Mouse (Mus musculus) right cerebral cortex, adult 2 months (tissue): ENCODE data around the gene Pik3ap1.

Source experiments
- DNase-seq, 2 experiments: peaks; one replicate each; pipeline ENCODE4 v3.0.0; 2021 to 2022; ENCODE audit warnings: low spot score in 2 of 2

The Pik3ap1 gene

DNA sequence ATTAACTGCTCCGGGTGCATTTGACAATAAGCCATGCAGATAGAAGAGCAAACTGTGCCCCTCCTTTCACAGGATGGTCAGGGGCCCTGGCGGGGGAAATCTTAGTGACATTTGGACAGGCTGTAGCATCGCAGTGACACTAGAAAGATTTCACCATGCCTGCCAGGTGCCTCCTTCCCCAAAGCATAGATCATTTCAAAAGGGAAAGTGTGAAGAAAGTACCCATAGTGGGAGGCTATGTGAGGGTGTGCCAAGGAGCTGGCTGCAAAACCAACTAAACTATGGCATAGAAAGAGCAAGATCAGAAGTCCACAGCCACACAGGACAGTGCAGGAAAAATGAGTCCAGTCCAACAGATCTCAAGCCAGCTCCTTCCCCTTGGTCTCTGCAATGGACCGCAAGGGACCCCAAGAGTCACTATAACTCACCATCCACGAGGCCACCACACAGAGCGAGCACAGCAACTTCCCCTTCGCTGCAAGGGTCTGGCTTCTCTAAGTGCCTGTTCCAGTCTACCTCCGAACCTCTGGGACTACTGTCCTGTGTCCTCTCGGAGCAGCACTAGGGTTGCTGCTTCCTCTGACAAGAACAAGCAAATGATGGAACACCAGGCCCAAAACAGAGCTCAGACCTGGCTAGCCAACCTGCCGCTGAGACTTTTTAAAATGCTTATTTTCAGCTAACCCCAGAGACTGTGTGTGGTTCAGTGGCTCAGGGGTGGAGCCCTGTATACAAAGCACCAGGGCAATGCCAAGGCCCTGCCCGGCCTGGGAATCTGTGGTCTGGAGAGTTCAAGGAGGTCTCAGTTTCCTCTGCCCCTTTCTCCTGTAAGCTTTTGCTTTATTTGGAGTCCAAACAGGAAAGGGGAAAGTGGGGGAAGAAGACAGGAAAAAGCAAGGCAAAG lies 15.1 kb downstream of the Pik3ap1 start:
- DNase-seq = no peak

DNA sequence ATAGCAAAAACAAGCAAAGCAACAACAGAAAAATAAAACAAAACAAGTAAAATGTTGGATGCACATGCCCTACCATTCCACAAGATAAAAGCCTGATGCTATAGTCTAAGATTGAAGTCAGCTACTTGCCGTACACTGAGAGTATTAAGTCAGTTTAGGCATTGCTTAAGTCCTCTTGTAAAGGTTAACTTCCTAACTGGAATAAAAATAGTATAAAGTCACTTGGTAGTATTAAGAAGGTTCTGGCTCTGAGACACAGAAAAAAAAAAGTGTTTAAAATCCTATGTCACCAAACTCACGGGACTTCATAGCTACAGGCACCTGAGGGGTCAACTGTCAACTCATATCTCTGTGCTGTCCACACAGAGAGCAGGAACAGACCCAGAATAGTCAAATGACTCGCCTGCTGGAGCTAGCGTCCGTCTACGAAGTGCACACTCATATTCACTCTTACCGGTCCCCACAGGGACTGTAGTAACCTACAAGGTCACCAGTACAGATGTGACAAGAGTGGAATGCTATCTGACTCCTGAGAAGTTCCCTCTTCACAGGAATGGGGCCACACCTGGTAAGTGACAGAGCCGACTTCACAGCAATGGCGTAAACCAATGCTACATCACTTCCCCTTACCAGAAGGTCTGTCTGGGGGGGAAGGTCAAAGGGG lies 17.9 kb downstream of the Pik3ap1 start:
- DNase-seq = no peak

DNA sequence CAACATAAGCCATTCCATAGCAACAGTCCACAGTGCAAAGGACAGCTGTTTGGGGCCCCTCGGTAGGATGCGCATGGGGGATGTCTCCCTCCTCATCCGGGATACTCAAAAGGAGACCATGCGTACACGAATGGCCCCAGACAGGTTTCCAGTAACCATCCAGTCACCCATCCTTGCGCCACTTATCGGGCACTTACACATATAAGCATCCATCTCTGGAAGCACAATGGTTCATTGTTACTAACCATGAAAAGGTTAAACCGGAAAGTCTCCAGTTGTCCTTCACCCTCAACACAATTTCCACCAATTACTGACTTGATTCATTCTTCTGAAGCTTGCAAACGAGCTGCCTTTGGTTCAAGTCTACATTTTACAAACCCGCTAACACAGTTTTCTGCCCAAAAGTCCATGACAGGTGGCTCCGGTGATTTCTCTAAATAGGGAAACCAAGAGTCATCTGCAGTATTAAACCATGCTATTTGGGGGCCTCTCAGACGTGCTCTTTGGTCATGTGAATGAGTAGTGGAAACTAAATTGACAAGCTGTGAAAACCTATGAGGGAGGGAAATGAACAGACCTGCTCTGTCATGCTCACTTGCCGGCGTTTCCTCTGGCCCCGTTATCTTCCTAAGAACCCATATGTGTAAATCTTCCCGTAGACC lies 18.6 kb downstream of the Pik3ap1 start:
- DNase-seq = no peak

DNA sequence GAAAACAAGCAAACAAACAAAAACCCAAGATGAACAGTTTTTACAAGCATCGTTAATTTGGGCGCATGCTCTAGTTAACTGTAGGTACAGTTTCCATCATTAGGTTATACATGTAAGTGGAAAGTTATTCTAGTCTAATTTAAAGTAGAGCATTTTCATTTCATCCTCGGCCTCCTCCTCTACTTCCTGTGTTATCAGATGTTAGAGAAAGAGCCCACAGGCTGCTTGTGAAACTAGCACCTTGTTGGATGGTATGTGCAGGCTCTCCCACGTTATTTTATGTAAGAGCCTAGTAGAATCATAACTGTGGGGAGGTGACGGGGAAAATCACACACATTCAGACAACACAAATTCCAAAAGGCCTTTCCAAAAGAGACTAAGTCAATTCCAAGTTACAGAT lies 19.3 kb downstream of the Pik3ap1 start:
- DNase-seq = no peak

DNA sequence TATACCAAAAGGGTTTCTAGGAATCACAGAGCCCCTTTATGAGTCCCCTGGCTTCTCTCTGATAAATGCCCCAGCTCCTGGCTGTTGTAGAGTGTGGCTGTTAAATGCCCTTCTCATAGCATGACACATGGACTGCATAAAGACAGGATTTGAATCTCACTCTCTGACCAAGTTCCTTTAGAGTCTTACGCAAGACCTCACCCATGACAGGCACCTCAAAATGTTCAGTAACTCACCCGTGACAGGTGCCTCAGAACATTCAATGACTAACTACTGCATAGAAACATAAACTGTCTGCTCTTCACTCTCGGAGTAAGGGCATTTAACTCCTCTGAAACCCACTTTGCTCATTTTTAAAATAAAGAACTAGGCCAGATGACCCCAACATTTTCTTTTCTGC lies 20.4 kb downstream of the Pik3ap1 start:
- no peak for DNase-seq

DNA sequence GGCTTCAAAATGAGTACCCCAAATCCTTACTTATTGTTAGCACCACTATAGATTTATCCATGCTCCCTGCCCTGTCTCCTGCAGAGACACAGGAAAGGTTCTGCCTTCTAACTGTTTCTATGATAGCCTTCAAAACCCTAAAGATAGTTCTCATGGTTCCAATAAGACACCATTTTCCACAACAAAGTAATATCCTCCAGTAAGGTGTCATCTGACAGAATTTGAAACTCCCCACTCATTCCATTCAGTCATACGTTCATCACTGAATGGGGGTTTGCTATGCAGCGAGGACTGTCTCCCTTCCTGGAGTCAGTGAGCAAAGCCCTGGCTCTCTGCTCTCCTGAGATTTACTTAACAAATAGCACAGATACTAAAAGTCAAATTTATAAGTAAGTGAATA lies 21.9 kb downstream of the Pik3ap1 start:
- no peak for DNase-seq

DNA sequence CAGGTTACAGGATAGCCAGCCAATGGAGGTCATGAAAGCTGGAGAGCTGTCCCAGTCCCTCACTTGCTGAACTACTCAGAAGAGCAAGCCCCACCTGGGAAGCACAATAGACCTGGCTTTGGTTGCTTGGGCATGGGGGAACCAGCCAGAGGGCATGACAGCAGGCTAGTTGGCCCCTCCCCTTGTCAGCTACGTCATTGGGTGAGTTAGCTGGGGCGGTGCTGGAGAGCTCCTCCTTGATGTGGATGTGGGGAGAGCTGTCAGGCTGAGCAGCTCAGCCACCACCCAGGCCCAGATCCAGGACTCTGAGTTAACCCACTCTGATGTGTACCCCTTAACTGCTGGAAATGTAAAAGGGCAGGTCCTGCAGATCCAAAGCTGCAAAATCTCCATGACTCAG lies 24.4 kb downstream of the Pik3ap1 start:
- DNase-seq = no peak

DNA sequence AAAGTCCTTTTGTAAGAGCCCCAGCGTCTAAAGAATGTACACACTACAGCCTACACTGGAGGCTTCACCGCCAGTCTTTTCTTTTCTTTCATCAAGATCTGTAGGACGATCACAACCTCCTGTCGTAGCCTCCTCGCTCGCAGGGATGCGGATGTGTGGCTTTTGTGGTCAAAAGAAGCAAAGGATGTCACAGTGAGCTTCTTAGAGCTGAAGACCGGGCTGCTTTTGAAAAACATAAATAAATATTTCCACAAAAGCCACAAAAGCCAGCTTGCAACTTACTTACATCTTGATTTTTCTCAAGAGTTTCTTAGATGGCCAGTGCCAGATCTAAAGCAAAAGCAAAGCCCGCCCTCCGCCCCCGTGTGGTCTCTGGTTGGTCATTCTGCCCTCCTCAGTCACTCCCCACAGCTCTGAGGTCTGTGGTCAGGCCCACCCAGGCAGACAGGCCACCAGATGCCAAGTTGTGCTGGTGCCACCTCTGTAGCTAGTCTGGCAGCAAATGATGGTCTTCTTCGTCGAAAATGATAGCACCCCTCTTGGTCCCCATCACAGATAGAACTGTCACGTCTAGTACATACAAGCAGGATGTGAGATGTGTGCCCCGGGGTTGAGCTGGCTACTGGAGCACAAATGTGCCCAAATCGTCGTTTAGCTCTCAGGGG lies 30.5 kb downstream of the Pik3ap1 start:
- no peak for DNase-seq

DNA sequence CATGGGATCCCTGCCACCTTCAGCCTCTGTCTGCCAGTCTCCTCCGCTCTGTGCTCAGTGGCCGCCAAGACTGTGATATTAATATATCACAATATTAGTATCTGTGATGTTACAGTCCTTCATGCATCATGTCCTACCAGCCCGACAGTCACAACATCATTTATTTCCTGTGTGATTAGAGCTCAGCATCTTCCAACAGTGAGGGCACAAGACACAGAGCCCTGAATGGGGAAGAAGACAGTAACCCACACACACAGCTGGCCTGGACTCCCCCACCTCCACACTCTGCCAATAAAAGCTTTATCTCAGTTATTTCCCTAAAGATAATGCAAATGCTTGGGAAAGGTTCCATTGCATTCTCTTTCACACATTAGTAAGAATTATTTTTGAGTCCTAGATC lies 35.3 kb downstream of the Pik3ap1 start:
- DNase-seq = no peak

DNA sequence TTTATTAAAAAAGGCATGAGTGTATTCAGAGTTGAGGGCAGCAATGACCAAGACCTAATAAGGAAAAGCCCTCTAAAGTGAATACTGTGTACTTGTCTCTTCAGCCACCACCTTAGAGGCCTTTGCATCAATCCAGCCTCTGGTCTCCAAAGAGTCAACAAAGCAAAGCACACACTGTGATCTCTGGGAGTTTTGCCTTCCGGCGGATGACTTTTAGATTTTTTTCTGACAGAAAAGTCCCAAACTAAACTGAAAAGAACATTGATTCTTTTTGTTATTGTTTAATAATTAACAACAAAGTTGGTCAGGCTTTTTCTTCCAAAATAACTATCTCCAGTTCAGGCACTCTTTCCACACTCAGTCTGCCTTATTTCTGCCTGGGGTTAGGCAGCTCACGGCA lies 36.7 kb downstream of the Pik3ap1 start:
- DNase-seq = no peak

DNA sequence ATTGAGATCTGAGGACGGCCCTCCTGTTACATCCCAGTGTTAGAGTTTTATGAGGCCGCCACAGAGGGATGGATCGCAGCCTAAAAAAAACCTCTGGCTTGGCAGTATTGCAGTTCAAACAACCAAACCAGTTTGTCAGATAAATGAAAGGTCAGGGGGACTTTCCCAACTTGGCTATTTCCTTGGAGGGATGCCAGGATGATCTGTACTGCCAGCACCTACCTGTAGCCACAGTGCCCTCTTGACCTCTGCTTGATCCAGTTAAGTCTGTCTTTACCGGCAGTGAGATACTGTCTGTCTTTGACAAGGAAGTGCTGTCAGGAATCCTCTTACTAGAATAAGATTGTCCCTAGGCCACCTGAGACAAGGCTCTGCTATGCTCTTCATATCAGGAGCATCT lies 37.6 kb downstream of the Pik3ap1 start:
- no peak for DNase-seq

DNA sequence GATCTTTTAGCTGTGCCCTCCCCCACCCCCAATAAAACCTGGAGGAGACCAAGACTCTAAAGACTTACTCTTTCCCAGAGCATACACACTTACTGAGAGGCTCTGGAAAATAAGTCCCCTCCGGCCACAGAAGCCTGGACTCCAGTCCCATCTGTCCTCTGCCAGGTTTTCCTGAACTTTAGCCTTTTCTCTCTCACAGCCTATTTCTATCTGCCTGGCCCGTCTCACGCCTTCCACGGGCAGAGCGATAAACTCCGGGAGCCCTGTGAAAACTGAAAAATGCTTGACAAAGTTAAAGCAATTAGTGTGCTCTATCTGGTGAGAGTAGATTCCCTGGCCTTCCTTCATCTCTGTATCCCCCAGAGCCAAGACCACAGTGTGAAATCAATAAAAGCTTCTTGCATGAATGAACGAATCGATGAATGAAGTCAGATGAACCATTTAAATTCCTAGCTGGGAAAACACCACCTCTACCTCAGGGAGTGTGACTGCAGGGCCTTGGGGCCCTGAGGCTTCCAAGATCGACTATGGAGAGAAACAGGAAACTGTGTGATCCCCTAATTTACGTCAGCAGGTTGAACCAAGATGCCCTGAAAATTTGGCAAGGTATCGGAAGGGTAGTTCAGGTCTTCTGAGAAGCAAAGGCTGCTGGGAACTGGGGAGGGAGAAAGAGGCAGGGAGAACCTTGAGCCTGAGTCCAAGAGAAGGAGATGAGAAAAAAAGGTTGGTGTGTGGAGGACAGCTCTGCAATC lies 38.6 kb downstream of the Pik3ap1 start:
- no peak for DNase-seq

DNA sequence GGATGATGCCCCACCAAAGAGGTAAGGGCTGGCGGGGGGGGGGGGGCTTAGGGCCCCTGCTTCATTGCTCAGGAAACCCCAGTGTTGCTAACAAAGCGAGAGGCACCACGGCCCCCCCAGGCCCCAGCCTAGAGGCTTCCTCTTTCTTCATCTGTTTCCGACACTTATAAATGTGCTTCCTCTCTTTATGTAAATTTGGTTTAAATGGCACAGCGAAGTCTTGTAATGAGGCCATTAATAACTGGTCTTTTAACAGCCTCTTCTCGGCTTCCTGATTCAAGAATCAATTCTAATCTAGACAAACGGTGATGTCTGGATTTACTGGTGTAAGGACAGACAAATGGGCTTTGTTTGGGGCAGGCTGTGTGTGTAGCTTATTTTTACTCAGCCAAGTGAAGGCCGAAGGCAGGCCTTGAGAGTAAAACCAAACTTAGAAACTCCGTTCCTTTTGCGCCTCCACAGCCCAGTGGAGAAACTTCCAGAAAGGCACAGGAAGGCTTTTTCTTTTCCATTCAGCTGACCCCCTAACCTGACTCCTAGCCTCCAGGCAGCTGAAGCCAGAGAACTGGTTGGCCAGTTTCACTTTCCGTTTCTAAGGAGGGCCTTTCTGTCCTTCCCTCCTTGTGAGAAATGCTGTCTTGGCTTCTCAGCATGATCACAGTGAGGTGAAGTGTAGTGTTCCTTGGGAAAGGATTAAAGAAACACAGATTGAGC lies 39.7 kb downstream of the Pik3ap1 start:
- DNase-seq = peak in 1 of 2 experiments; percentile 13

DNA sequence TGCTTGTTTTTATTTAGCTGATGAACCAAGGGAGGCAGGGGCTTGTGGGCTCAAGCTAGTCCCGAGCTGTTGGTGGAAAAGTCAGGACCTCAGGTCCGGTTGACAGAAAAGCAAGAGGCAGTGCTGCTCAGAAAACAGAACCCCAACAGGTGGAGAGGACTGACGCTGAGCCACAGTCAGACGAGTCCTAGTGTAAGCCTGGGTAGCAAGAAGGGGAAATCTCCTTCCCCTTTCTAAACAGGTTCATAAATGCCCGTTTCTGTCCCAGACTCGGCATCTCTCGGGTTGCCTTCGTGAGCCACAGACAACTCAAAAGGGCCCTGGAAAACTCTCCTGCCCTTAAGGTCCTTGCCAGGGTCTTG lies 40.3 kb downstream of the Pik3ap1 start:
- DNase-seq = no peak

DNA sequence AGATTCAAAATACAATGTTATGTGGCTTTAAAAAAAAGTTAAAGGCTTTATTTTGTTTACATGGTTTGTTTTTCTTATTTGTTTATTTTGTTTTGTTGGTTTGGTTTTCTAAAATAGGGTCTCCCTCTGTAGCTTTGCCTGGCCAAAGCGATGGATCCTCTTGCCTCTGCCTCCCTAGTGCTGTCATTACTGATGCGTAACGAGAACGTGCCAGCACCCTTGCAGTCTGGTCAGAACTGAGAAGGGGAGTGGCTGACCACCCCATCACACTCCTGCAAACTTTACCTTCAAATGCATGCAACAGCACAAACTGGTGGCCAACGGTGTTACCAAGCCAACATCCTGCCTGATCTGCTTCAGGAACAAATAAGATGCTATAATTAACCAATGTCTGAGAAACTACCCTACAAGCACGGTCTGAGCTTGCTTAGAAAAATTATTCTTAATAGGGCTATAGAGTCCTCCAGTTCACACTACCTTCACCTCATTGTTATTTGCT lies 42.3 kb downstream of the Pik3ap1 start:
- no peak for DNase-seq

DNA sequence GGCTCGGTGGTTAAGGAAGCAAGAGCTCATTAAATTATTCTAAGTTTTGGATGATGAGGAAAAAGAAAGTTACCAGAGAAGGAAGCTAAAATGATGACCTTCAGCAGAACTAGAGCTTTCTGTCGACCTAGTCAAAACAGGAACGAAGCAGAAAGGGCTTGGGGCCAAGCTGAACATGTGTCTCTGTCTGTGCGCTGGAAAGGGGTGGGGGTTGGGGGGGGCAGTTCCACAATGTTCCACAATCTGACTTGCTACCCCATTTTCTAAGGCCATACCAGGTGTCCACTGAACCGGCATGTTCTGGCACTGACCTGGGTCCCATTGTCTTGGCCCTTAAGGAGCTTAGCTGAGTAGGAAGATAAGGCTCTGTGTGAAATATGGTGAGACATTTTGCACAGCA lies 43.2 kb downstream of the Pik3ap1 start:
- DNase-seq = no peak

DNA sequence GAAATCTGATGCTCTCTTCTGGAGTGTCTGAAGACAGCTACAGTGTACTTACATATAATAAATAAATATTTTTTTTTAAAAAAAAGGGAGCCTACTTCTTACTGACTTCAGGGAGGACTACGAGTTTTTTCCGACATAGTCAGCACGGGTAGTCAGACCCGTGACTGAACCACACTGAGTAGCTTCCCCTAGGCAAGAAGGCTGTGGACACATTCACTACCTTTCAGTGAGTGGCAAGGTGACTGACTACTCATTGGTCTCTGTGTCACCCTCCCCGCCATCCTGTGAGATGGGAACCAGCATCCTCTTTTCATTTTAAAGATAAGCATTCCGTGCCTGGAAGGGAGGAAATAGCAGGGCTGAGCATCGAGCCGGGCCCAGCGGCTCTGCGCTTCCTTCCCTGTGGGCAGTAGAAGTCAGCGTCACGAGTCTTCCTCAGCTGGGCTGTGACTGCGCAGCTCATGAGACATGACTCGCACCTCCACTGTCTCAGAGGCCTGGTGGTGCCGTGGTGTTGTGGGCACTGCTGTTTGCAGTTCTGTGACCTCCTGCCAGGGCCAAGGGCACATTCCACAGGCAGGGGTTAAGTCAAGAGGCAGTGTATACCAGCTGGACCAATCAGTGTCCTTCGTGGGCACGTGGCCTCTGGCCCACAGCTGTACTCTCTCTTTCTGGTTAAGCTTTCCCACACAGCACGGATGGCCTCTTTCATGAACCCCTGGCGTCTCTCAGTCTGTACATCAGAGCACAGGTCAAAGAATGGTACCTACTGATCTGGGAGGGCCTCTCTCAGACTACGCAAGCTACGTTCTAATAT lies 45.7 kb downstream of the Pik3ap1 start:
- DNase-seq = no peak

DNA sequence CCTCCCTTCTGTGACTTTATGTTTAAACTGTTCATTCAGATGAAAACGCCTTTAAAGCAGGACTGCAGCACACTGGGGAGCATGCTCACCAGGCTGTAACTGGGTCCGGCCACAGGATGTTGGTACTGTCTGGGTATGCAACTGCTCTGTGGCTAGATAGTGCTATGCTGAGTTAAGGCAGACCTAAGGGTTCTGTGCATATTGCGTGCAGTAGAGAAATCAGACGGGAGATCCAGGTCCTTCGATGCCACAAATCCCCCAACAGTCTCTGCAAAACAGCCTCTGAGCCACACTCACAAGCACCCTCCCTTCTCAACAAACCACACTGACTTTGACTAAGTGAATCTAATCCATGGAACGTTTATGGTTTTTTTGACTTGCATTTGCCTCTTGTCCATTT lies 46.5 kb downstream of the Pik3ap1 start:
- no peak for DNase-seq

DNA sequence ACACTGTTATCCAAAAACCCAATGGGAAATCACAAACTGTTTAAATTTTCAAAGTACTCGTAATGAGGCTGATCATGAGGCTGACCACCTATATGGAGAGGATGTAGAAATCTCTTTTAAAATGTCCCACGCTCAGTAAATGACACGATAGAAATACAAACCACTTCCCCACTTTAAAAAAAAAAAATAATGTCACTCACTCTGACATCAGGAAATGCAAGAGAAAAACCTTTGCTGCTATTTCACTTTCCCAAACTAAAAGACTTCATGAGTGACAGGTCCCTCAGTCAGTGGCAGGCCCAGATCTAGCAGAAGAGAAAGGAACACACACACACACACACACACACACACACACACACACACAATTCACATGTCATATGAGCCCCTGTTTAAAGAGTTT lies 49.2 kb downstream of the Pik3ap1 start:
- no peak for DNase-seq

DNA sequence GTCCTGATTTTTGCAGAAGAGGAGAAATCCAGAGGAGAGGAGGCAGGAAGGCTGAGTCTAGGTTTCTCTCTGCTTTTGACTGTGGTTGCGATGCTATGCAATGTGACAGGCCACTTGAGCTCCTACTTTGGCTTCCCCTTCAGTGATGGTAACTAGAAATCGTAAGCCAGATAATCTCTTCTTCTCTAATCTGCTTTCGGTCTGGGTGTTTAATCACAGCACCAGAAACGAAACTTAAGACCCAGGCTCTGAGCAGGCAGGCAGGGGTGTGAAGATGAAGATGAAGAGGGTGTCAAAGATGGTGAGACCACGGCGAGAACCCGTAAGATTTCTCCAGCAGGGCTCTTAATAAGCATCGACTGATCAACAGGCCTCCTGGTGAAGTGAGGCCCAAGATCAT lies 51.9 kb downstream of the Pik3ap1 start:
- no peak for DNase-seq
